Mouse (Mus musculus) activated CD4-positive, CD25-positive, alpha-beta regulatory T cell (primary cell): Measurements from ENCODE around the gene AL607142.1. TPM values are rescaled to one million over a fixed set of nuclear protein-coding genes. Genes with fewer than 3 reads are reported as not detected.

Source experiments
- polyA plus RNA-seq, 2 experiments: library from polyadenylated mRNA; unstranded; fragments of 100-300 nt; shearing (Covaris generic); gene quantifications; one replicate each; pipeline ENCODE4 v1.2.1; 2017

AL607142.1 gene
- 10 to 100 TPM in 1 of 2 experiments, 1 to 10 TPM in 1; 6.1 to 12.8 TPM for polyA plus RNA-seq

DNA sequence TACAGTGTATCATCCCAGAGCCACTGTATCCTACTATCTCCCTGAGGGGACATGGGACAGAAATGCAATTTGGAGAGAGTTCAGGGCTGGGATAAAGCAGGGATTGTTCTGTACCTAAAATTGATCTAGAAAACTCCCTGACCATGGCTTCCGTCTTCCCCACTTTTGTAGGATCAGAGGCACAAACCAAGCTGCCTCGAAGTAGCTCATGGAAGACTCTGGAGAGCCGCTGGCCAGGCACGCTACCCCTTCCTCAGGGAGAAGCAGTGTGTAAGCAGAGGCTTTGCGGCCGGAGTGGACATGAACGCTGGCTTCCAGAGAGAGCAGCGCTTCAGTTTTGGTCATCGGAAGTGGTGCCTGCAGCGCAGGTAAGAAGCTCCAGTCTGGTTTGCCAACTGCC, at the start of gene AL607142.1:
Gene AL607142.1 (plus strand): TSS at position 301 of the 400 bp plus-strand sequence.

Other genes with a start within 250 kb of the AL607142.1 start
- gene Edn2, start 96.2 kb downstream of the AL607142.1 start, polyA plus RNA-seq, result not detected
- gene Foxo6, start 222.4 kb downstream of the AL607142.1 start, polyA plus RNA-seq, result not detected